Mouse (Mus musculus) cerebellum, adult 2 months (tissue): ENCODE data around the gene Crcp.

Source experiments
- CTCF ChIP-seq: fragments of 200-500 bp; IDR thresholded peaks from 2 replicates; pipeline ENCODE4 v1.5.1; 2011; ENCODE audit warnings: low read depth, mild to moderate bottlenecking, control low read depth, low read length, moderate library complexity, borderline replicate concordance; ENCODE audit not compliant: insufficient read depth
- POLR2A ChIP-seq: fragments of 200-500 bp; IDR thresholded peaks from 2 replicates; pipeline ENCODE4 v1.6.1; 2011; ENCODE audit warnings: low read length, control low read depth, borderline replicate concordance; ENCODE audit not compliant: insufficient read depth

DNA sequence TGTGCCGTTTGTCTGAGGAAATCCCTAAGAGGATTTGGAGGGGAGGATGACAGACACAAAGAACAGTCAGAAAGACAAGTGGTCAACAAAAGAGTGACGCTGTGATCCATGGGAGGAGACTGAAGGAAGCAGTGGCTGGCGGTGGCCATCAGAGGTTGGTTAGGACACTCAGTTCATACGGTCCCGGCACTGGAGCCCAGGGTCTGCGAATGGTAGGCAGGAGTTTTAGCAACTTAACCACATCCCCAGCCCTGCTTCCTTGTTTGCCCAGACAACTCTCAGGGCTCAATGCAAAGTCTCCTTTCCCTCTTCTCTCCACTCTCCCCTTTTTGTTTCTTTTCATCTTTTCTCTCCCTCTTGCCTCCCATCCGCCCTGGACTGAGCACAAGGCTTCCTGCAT lies 17.0 kb downstream of the Crcp start:
- TF ChIP-seq CTCF (no peak), POLR2A (no peak)
